Mouse (Mus musculus): ENCODE measurements at regions not wholly inside any gene's neighbourhood (a gene's known extent, or its start where the extent isn't known, plus 50 kb on each side); places are given as distances from the start of the nearest gene placed in this dataset.

DNA sequence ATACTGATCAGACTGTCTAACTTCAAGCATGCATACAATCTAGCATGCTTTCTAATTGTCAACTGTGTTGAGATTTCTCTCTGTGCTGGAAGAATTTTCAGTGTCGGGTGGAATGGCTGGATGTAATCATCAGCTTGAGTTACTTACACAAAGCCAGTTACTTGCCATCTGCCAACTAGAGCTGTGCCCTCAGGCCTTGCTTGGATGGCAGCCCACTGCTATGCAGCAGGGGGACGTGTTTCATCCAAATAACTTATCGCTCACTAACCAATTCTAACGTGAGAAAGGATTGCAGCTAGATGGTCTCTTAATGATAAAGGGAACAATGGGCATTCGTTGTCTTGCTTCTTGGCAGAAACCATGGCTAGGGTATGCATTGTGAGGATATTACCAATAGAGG lies 131.3 kb upstream of the Peli2 start:
- WGBS, result 59% methylated on average over 5 of the region's 5 CpGs
- H3K4me2 ChIP-seq (replicated peaks), result no peak overlapping the region

GRCm38 (mm10) chr14:47990716-47991115 lies 129.9 kb upstream of the Peli2 start:
- no peaks in the 10 kb centered on the region for H3K36me3 ChIP-seq
- H3K27ac ChIP-seq, result no peak overlapping the region
- no peaks in the 10 kb centered on the region for H3K27me3 ChIP-seq
- no peak for ATAC-seq (ENCODE audit: low FRiP score, low read depth)
- 79% methylated on average over 3 of the region's 3 CpGs for WGBS
- H3K9me3 ChIP-seq, result no peaks in the 10 kb centered on the region
- H3K9ac ChIP-seq, result no peak overlapping the region
- no peak overlapping the region for H3K4me2 ChIP-seq (replicated peaks)
- H3K4me1 ChIP-seq, result peaks cover 14% of the 10 kb centered on the region
- no peak overlapping the region for H3K4me3 ChIP-seq

More for the DNA sequence above, 131.3 kb upstream of the Peli2 start:
- Histone ChIP-seq H3K36me3 (no peaks in the 10 kb centered on the region), H3K9me3 (no peaks in the 10 kb centered on the region), H3K27ac (no peak overlapping the region), H3K27me3 (no peaks in the 10 kb centered on the region), H3K9ac (no peak overlapping the region), H3K4me3 (no peak overlapping the region), H3K4me1 (peaks cover 14% of the 10 kb centered on the region)
- ATAC-seq (ENCODE audit: low FRiP score, low read depth), result no peak

DNA sequence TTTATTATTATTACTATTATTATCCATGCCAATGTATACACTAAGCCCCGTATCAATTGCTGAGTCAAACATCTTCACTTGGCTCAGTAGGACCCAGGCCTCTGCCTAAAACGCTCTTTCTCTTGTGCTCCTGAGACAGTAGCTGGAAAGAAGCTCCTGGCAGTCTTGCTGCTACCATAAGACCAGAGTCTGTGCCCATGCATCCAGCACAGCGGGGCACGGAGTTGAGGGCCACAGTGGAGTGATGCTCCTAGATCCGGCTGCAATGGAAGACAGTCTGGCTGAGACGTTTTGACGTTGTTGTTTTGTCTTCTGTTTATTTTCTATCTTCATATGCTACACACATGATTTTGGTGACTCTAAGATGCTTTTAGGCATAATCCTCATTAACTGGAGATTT lies 129.1 kb upstream of the Peli2 start:
- Histone ChIP-seq H3K9me3 (no peaks in the 10 kb centered on the region), H3K9ac (no peak overlapping the region), H3K27me3 (no peaks in the 10 kb centered on the region), H3K36me3 (no peaks in the 10 kb centered on the region), H3K4me1 (peaks cover 11% of the 10 kb centered on the region), H3K4me2 (replicated peaks) (no peak overlapping the region), H3K27ac (no peak overlapping the region), H3K4me3 (no peak overlapping the region)
- 92% methylated on average over 7 of the region's 7 CpGs for WGBS
- no peak for ATAC-seq (ENCODE audit: low FRiP score, low read depth)

DNA sequence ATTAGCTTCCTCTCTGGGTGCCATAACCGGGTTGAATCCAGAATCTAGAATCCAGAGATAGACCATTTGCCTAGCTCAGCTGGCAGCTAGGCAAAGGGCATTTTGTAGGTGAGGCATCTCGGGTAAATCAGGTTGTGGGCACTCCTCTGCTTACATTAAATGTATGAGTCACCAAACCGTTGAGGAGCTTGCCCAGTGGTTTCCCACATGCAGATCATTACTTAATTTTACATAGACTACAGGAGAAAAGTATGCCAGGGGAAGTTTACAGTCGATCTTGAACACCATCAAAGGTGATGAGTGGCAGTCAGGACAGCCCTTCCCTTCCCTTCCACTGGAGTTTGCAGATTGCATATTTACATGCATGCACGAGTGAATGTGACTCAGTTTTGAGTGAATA lies 128.5 kb upstream of the Peli2 start:
- Histone ChIP-seq H3K9ac (no peak overlapping the region), H3K27me3 (no peaks in the 10 kb centered on the region), H3K27ac (no peak overlapping the region), H3K4me3 (no peak overlapping the region), H3K36me3 (no peaks in the 10 kb centered on the region), H3K4me2 (replicated peaks) (no peak overlapping the region), H3K9me3 (no peaks in the 10 kb centered on the region), H3K4me1 (peaks cover 10% of the 10 kb centered on the region; the same call in 1 of the 2 replicates)
- no peak for ATAC-seq (ENCODE audit: low FRiP score, low read depth)
- 71% methylated on average over 5 of the region's 5 CpGs for WGBS

DNA sequence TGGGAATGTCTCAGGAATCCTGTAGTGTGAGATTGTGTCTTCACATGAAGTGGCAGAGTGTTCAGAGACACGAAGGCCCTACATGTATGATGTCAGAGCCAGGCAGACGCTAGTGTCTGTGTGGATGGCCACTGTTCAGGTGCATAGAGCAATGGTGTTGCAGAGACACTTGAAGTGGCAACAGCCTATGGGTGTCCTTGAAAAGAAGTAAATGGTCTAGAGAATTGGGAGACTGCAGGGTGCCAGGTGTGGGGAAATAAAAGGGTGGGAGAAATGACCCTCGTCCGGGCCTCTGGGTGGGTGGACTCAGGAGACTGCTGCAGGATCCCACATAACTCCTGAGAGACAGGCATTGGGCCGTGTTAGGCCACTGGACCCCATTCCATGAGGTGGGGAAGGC lies 127.8 kb upstream of the Peli2 start:
- no peak overlapping the region for H3K27ac ChIP-seq
- 88% methylated on average over 5 of the region's 5 CpGs for WGBS
- no peaks in the 10 kb centered on the region for H3K36me3 ChIP-seq
- no peak overlapping the region for H3K9ac ChIP-seq
- no peak overlapping the region for H3K4me2 ChIP-seq (replicated peaks)
- H3K9me3 ChIP-seq, result no peaks in the 10 kb centered on the region
- H3K27me3 ChIP-seq, result no peaks in the 10 kb centered on the region
- no peak for ATAC-seq (ENCODE audit: low FRiP score, low read depth)
- H3K4me1 ChIP-seq, result peaks cover 10% of the 10 kb centered on the region
- no peak overlapping the region for H3K4me3 ChIP-seq

- Histone ChIP-seq H3K27ac (no peak overlapping the region), H3K27me3 (no peaks in the 10 kb centered on the region), H3K4me2 (replicated peaks) (no peak overlapping the region), H3K9ac (no peak overlapping the region), H3K36me3 (no peaks in the 10 kb centered on the region), H3K4me1 (peaks cover 6% of the 10 kb centered on the region; the same call in 1 of the 2 replicates), H3K4me3 (no peak overlapping the region), H3K9me3 (no peaks in the 10 kb centered on the region)
- WGBS, result 94% methylated on average over 8 of the region's 8 CpGs
- no peak for ATAC-seq (ENCODE audit: low FRiP score, low read depth)
These were observed 121.7 kb upstream of the Peli2 start for GRCm38 (mm10) chr14:47998936-47999335.

GRCm38 (mm10) chr14:48005092-48005928 lies 115.3 kb upstream of the Peli2 start:
- H3K4me2 ChIP-seq (replicated peaks), result no peak overlapping the region
- no peak overlapping the region for H3K4me3 ChIP-seq
- peaks cover 14% of the 10 kb centered on the region for H3K4me1 ChIP-seq
- H3K27me3 ChIP-seq, result no peaks in the 10 kb centered on the region
- no peaks in the 10 kb centered on the region for H3K9me3 ChIP-seq
- H3K27ac ChIP-seq, result no peak overlapping the region
- no peaks in the 10 kb centered on the region for H3K36me3 ChIP-seq
- 61% methylated on average over 6 of the region's 6 CpGs for WGBS
- H3K9ac ChIP-seq, result no peak overlapping the region
- ATAC-seq (ENCODE audit: low FRiP score, low read depth), result no peak

- Histone ChIP-seq H3K9me3 (no peaks in the 10 kb centered on the region), H3K9ac (no peak overlapping the region), H3K4me1 (peaks cover 14% of the 10 kb centered on the region), H3K36me3 (no peaks in the 10 kb centered on the region), H3K4me3 (no peak overlapping the region), H3K27ac (no peak overlapping the region), H3K4me2 (replicated peaks) (no peak overlapping the region), H3K27me3 (no peaks in the 10 kb centered on the region)
- 28% methylated on average over 1 of the region's 1 CpGs for WGBS
- ATAC-seq (ENCODE audit: low FRiP score, low read depth), result no peak
These were observed 114.7 kb upstream of the Peli2 start for GRCm38 (mm10) chr14:48005929-48006309.

GRCm38 (mm10) chr14:48012361-48013215 lies 108.0 kb upstream of the Peli2 start:
- H3K4me2 ChIP-seq (replicated peaks), result no peak overlapping the region
- H3K4me1 ChIP-seq, result no peaks in the 10 kb centered on the region
- ATAC-seq (ENCODE audit: low FRiP score, low read depth), result no peak
- H3K27ac ChIP-seq, result no peak overlapping the region
- H3K27me3 ChIP-seq, result no peaks in the 10 kb centered on the region
- 58% methylated on average over 2 of the region's 2 CpGs for whole genome bisulfite sequencing
- H3K4me3 ChIP-seq, result no peak overlapping the region
- H3K9me3 ChIP-seq, result no peaks in the 10 kb centered on the region
- no peak overlapping the region for H3K9ac ChIP-seq
- no peaks in the 10 kb centered on the region for H3K36me3 ChIP-seq

GRCm38 (mm10) chr14:48013431-48013830 lies 107.2 kb upstream of the Peli2 start:
- WGBS, result 76% methylated on average over 1 of the region's 1 CpGs
- no peaks in the 10 kb centered on the region for H3K36me3 ChIP-seq
- no peaks in the 10 kb centered on the region for H3K9me3 ChIP-seq
- no peak for ATAC-seq (ENCODE audit: low FRiP score, low read depth)
- no peaks in the 10 kb centered on the region for H3K4me1 ChIP-seq
- H3K27me3 ChIP-seq, result no peaks in the 10 kb centered on the region
- no peak overlapping the region for H3K4me3 ChIP-seq
- H3K4me2 ChIP-seq (replicated peaks), result no peak overlapping the region
- no peak overlapping the region for H3K27ac ChIP-seq
- no peak overlapping the region for H3K9ac ChIP-seq

GRCm38 (mm10) chr14:48014776-48015175 lies 105.8 kb upstream of the Peli2 start:
- 69% methylated on average over 2 of the region's 2 CpGs for WGBS
- Histone ChIP-seq H3K4me2 (replicated peaks) (no peak overlapping the region), H3K4me3 (no peak overlapping the region), H3K27me3 (no peaks in the 10 kb centered on the region), H3K36me3 (no peaks in the 10 kb centered on the region), H3K9ac (no peak overlapping the region), H3K9me3 (no peaks in the 10 kb centered on the region), H3K4me1 (no peaks in the 10 kb centered on the region), H3K27ac (no peak overlapping the region)
- ATAC-seq (ENCODE audit: low FRiP score, low read depth), result no peak

DNA sequence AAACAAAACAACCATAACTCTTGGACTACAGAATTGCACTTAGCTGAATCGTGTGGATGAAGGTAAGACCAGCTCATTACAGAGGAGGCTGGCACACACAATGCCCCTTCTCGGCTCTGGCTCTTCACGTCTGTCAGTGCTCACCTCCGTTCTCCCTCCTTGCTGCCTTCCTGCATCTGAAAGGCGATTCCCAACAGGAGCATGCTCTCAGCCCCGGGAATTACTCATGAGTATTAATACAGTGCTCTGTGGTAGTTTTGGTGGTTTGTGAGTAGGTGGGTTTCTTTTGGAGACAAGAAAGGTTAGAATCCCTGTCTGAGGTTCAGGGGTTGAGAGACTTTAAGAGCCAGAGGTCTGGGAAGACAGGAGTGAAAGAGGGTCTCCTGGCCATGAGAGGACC lies 102.7 kb upstream of the Peli2 start:
- no peak for ATAC-seq (ENCODE audit: low FRiP score, low read depth)
- WGBS, result 88% methylated on average over 6 of the region's 6 CpGs

More for the DNA sequence above, 102.7 kb upstream of the Peli2 start:
- H3K4me1 ChIP-seq, result no peaks in the 10 kb centered on the region
- H3K9me3 ChIP-seq, result no peaks in the 10 kb centered on the region
- no peak overlapping the region for H3K4me2 ChIP-seq (replicated peaks)
- H3K27me3 ChIP-seq, result no peaks in the 10 kb centered on the region
- H3K36me3 ChIP-seq, result no peaks in the 10 kb centered on the region
- H3K9ac ChIP-seq, result no peak overlapping the region
- H3K4me3 ChIP-seq, result no peak overlapping the region
- H3K27ac ChIP-seq, result no peak overlapping the region

Data from limb, embryonic 13.5 days (tissue).